Mouse (Mus musculus) cerebellum, adult 2 months (tissue): ENCODE data around the gene 4931428L18Rik.

ENCODE experiments used
- CTCF ChIP-seq: fragments of 200-500 bp; IDR thresholded peaks from 2 replicates; pipeline ENCODE4 v1.5.1; 2011; ENCODE audit warnings: low read depth, mild to moderate bottlenecking, control low read depth, low read length, moderate library complexity, borderline replicate concordance; ENCODE audit not compliant: insufficient read depth
- POLR2A ChIP-seq: fragments of 200-500 bp; IDR thresholded peaks from 2 replicates; pipeline ENCODE4 v1.6.1; 2011; ENCODE audit warnings: low read length, control low read depth, borderline replicate concordance; ENCODE audit not compliant: insufficient read depth

GRCm38 (mm10) chr1:31102863-31103657, 119.4 kb downstream of the 4931428L18Rik start:
- TF ChIP-seq POLR2A, result no peak
- no peak for TF ChIP-seq CTCF
